Mouse (Mus musculus) lung, embryonic 14.5 days (tissue): ENCODE data around the gene Sowaha. TPM values are rescaled to one million over a fixed set of nuclear protein-coding genes. Genes with fewer than 3 reads are reported as not detected.
"Not testable (repeated sequence)": the region's sequence is repeated elsewhere in the genome, so short reads cannot be mapped to it uniquely, and the experiment has no call there.

ENCODE experiments used
- ATAC-seq: fragments of 200-750 bp; cut with Nextera tagmentation; 2 replicates; pipeline ENCODE4 v1.8.0; 2017; ENCODE audit warnings: mild to moderate bottlenecking, moderate TSS enrichment, moderate library complexity; ENCODE audit not compliant: insufficient read depth
- DNase-seq: peaks from one replicate; pipeline ENCODE4 v3.0.0-alpha.2; 2015
- H3K27ac ChIP-seq: fragments of 300-500 bp; sonication (generic); 2 replicates; pipeline ENCODE4 v1.5.1; 2014; ENCODE audit warnings: low read depth, mild to moderate bottlenecking, moderate library complexity
- H3K27me3 ChIP-seq: fragments of 300-500 bp; sonication (generic); 2 replicates; pipeline ENCODE4 v1.6.1; 2014; ENCODE audit warnings: low read length, control low read depth; ENCODE audit not compliant: insufficient read depth
- H3K36me3 ChIP-seq: fragments of 300-500 bp; sonication (generic); 2 replicates; pipeline ENCODE4 v1.6.1; 2014; ENCODE audit warnings: control low read depth; ENCODE audit not compliant: insufficient read depth
- H3K4me1 ChIP-seq: fragments of 300-500 bp; sonication (generic); 2 replicates; pipeline ENCODE4 v1.6.1; 2014; ENCODE audit warnings: antibody characterized with exemption, control low read depth; ENCODE audit not compliant: insufficient read depth
- H3K4me2 ChIP-seq: fragments of 300-500 bp; sonication (generic); 2 replicates; pipeline ENCODE4 v1.6.1; 2014; ENCODE audit warnings: mild to moderate bottlenecking
- H3K4me3 ChIP-seq: fragments of 300-500 bp; sonication (generic); 2 replicates; pipeline ENCODE4 v1.5.1; 2014; ENCODE audit warnings: low read depth, low read length
- H3K9ac ChIP-seq: fragments of 300-500 bp; sonication (generic); 2 replicates; pipeline ENCODE4 v1.6.1; 2014
- H3K9me3 ChIP-seq: fragments of 300-500 bp; sonication (generic); 2 replicates; pipeline ENCODE4 v1.6.1; 2016; ENCODE audit warnings: low read depth, low read length, control low read depth
- CTCF ChIP-seq: IDR thresholded peaks from 2 replicates; pipeline ENCODE4 v1.5.1; 2016; ENCODE audit warnings: antibody characterized with exemption, low read depth
- WGBS: fragments of 180-500 bp; shearing (Covaris S2); extraction: QIAGEN DNeasy Blood & Tissue Kit; methylation state at CpG from one replicate; pipeline ENCODE4 v1.1.7; 2014; 5-methylcytosine and 5-hydroxymethylcytosine counted together
- polyA plus RNA-seq: library from polyadenylated mRNA; unstranded; fragments of >200 nt; fragmentation: Nextera tagmentation; extraction: Ambion mirVana; gene quantifications from 2 replicates; pipeline ENCODE4 v1.2.1, GENCODE M21; 2014

The Sowaha gene
- polyA plus RNA-seq, 1 experiment from 2014 or later = 0.17 TPM

GRCm38 (mm10) chr11:53428716-53429057 is 51.4 kb downstream of the Sowaha start:
- Histone ChIP-seq H3K27me3 (no peaks in the 10 kb centered on the region), H3K9me3 (no peaks in the 10 kb centered on the region), H3K4me3 (no peak overlapping the region), H3K27ac (no peak overlapping the region), H3K36me3 (peaks cover 11% of the 10 kb centered on the region), H3K4me2 (no peak overlapping the region), H3K4me1 (peaks cover 7% of the 10 kb centered on the region), H3K9ac (no peak overlapping the region)
- 93% methylated on average over 5 of the region's 5 CpGs for WGBS
- no peak for TF ChIP-seq CTCF
- no peak for ATAC-seq
- DNase-seq = no peak

GRCm38 (mm10) chr11:53427993-53428715 is 51.9 kb downstream of the Sowaha start:
- H3K36me3 ChIP-seq = peaks cover 11% of the 10 kb centered on the region
- TF ChIP-seq CTCF = no peak
- peaks cover 7% of the 10 kb centered on the region for H3K4me1 ChIP-seq
- ATAC-seq (no peak), DNase-seq (no peak)
- no peak overlapping the region for H3K4me3 ChIP-seq
- 90% methylated on average over 3 of the region's 3 CpGs for WGBS
- no peaks in the 10 kb centered on the region for H3K27me3 ChIP-seq
- no peak overlapping the region for H3K27ac ChIP-seq
- H3K9ac ChIP-seq = no peak overlapping the region
- no peak overlapping the region for H3K4me2 ChIP-seq
- H3K9me3 ChIP-seq = no peaks in the 10 kb centered on the region

GRCm38 (mm10) chr11:53426914-53427313 is 53.2 kb downstream of the Sowaha start:
- ATAC-seq = not testable (repeated sequence)
- WGBS = 76% methylated on average over 3 of the region's 3 CpGs

More at GRCm38 (mm10) chr11:53426914-53427313, 53.2 kb downstream of the Sowaha start:
- peaks cover 11% of the 10 kb centered on the region for H3K36me3 ChIP-seq
- H3K4me1 ChIP-seq, H3K4me2 ChIP-seq, H3K27me3 ChIP-seq, H3K4me3 ChIP-seq, DNase-seq, H3K9me3 ChIP-seq, H3K27ac ChIP-seq, H3K9ac ChIP-seq: not testable (repeated sequence)

Other genes with a start within 250 kb of the Sowaha start
- gene Hspa4, start 179.8 kb downstream of the Sowaha start, polyA plus RNA-seq = 105 and 109 TPM in 2 replicates
- gene Zcchc10, start 155.6 kb downstream of the Sowaha start, polyA plus RNA-seq = 24.0 and 27.7 TPM in 2 replicates
- gene Aff4, start 129.4 kb downstream of the Sowaha start, polyA plus RNA-seq = 56.5 and 62.9 TPM in 2 replicates
- 0.53 TPM in 1 of 2 replicates, not detected in the other for gene Leap2, start 57.1 kb downstream of the Sowaha start, polyA plus RNA-seq
- 518 and 521 TPM in 2 replicates for gene Uqcrq, start 49.4 kb downstream of the Sowaha start, polyA plus RNA-seq
- gene Gdf9, start 49.3 kb downstream of the Sowaha start, polyA plus RNA-seq = 1.7 and 2.0 TPM in 2 replicates
- not detected in 2 replicates for gene Gm10447, start 23.2 kb downstream of the Sowaha start, polyA plus RNA-seq
- 1.9 and 2.4 TPM in 2 replicates for gene Shroom1, start 23.1 kb downstream of the Sowaha start, polyA plus RNA-seq
- gene Gm9837, start 9.8 kb downstream of the Sowaha start, polyA plus RNA-seq = not detected in 2 replicates
- gene Gm9945, start 108 bp downstream of the Sowaha start, polyA plus RNA-seq = not detected in 2 replicates
- gene Sept8, start 39.0 kb upstream of the Sowaha start, polyA plus RNA-seq = 25.3 and 25.6 TPM in 2 replicates
- gene Kif3a, start 87.1 kb upstream of the Sowaha start, polyA plus RNA-seq = 67.9 and 69.7 TPM in 2 replicates
- gene Il4, start 138.4 kb upstream of the Sowaha start, polyA plus RNA-seq = 1.1 and 2.1 TPM in 2 replicates
- not detected in 2 replicates for gene Il13, start 154.4 kb upstream of the Sowaha start, polyA plus RNA-seq
- gene Rad50, start 227.0 kb upstream of the Sowaha start, polyA plus RNA-seq = 29.3 and 32.3 TPM in 2 replicates
- gene Il5, start 240.5 kb upstream of the Sowaha start, polyA plus RNA-seq = not detected in 2 replicates